Mouse (Mus musculus): ENCODE results near the gene LTO1.

The LTO1 gene

GRCm38 (mm10) chr7:144939344-144940002, 24.6 kb downstream of the LTO1 start, which contains the start of gene Ccnd1:
Ccnd1 (minus strand) TSS chr7:144939925.
- no peak for DNase-seq (ENCODE audit: extremely low read depth, low read depth)

- no peak for DNase-seq (ENCODE audit: extremely low read depth, low read depth)
These were observed 25.2 kb downstream of the LTO1 start for GRCm38 (mm10) chr7:144940003-144940571.

GRCm38 (mm10) chr7:144940585-144940984, 25.7 kb downstream of the LTO1 start:
- DNase-seq (ENCODE audit: extremely low read depth, low read depth): no peak

GRCm38 (mm10) chr7:144941242-144941831, 26.4 kb downstream of the LTO1 start:
- no peak for DNase-seq (ENCODE audit: extremely low read depth, low read depth)

- no peak for DNase-seq (ENCODE audit: extremely low read depth, low read depth)
These were observed 27.3 kb downstream of the LTO1 start for GRCm38 (mm10) chr7:144942071-144942743.

GRCm38 (mm10) chr7:144942744-144943135, 27.8 kb downstream of the LTO1 start:
- no peak for DNase-seq (ENCODE audit: extremely low read depth, low read depth)

GRCm38 (mm10) chr7:144943254-144943653, 28.4 kb downstream of the LTO1 start:
- no peak for DNase-seq (ENCODE audit: extremely low read depth, low read depth)

GRCm38 (mm10) chr7:144958509-144959395, 43.9 kb downstream of the LTO1 start:
- no peak for DNase-seq (ENCODE audit: extremely low read depth, low read depth)

GRCm38 (mm10) chr7:144963911-144964310, 49.0 kb downstream of the LTO1 start:
- no peak for DNase-seq (ENCODE audit: extremely low read depth, low read depth)

GRCm38 (mm10) chr7:144964316-144964715, 49.4 kb downstream of the LTO1 start:
- DNase-seq (ENCODE audit: extremely low read depth, low read depth): no peak

GRCm38 (mm10) chr7:144965893-144966292, 51.0 kb downstream of the LTO1 start:
- no peak for DNase-seq (ENCODE audit: extremely low read depth, low read depth)

- no peak for DNase-seq (ENCODE audit: extremely low read depth, low read depth)
These were observed 56.3 kb downstream of the LTO1 start for GRCm38 (mm10) chr7:144970997-144971768.

GRCm38 (mm10) chr7:144971769-144972168, 56.9 kb downstream of the LTO1 start:
- no peak for DNase-seq (ENCODE audit: extremely low read depth, low read depth)

GRCm38 (mm10) chr7:144973461-144973860, 58.6 kb downstream of the LTO1 start:
- no peak for DNase-seq (ENCODE audit: extremely low read depth, low read depth)

- DNase-seq (ENCODE audit: extremely low read depth, low read depth): no peak
These were observed 62.2 kb downstream of the LTO1 start for GRCm38 (mm10) chr7:144977121-144977520.

- DNase-seq (ENCODE audit: extremely low read depth, low read depth): no peak
These were observed 64.9 kb downstream of the LTO1 start for GRCm38 (mm10) chr7:144979814-144980213.
